In the genomic region with DNA sequence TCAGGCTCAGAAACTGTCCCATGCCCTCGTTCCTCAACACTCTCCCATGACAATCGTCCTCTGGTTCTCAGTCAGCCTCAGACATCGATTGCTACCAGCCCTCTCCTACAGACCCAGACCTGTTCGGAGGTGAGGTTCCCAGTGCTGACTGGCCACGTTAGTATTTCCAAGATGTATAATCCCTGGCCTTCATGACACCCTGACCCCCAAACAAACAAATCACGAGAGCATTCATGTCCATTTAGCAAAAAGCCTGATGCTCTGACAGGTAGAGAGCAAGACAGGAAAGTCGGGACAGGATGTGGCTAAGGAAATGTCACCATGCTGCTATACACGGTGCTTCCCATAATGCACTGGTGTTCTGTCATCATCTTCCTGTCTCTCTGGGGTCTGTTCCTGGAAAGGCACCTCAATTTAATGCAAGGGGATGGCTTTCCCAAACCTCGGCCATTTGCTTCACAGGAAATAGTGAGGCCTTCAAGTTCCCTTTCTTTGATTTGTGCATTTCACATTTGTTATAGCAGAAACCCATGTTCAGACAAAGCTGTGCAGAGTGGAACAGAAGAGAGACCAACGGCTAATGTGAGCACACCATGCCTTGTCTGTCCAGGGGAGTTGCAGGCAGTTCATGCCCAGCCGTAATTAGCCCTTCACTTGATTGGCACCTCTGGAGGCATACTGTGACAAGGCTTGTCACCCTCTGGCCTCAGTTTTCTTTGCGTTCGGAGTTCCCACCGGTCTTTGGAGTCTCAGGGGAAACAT, we compare ENCODE assay signal across 11 mouse cellular contexts. TPM values are rescaled to one million over a fixed set of nuclear protein-coding genes. Genes with fewer than 3 reads are reported as not detected.
A peak's percentile ranks its signal among the peaks of the same experiment; 100 is the strongest.
DNase-seq lines count a peak whose midpoint lies in the region; ATAC-seq and TF ChIP-seq lines count a peak whose summit lies in the region.
"Had no signal": no experiment of that assay in that cellular context is flagged by ENCODE, and none has a peak within 500 bp of the region (broad histone marks: within the 10 kb centered on the region; RNA-seq: fewer than 3 reads in every experiment).

No protein-coding gene starts in this region.

- no peak for DNase-seq in hindbrain, embryonic 10.5 days (ENCODE audit: low spot score)
- peak; percentile 20 for DNase-seq in hindbrain, postnatal 0 days (ENCODE audit: low spot score)
- no peak for DNase-seq in right cerebral cortex, adult 2 months (ENCODE audit: low spot score in 2 of 2)
- no peak for DNase-seq in testis, postnatal 14 days (ENCODE audit: low spot score)
- DNase-seq in urinary bladder, adult 18-20 months (ENCODE audit: low spot score in 2 of 2) = no peak

- no peaks in the 10 kb centered on the region for H3K9me3 ChIP-seq in hindbrain, embryonic 10.5 days
- H3K9me3 ChIP-seq in hindbrain, embryonic 16.5 days (ENCODE audit: control insufficient read depth, low read length) = no peaks in the 10 kb centered on the region
- no peaks in the 10 kb centered on the region for H3K9me3 ChIP-seq in hindbrain, postnatal 0 days (ENCODE audit: low read length)
- no peaks in the 10 kb centered on the region for H3K9me3 ChIP-seq in neural tube, embryonic 15.5 days (replicated peaks)
- H3K9me3 ChIP-seq: heart, embryonic 12.5 days had no signal

- H3K9ac ChIP-seq in hindbrain, embryonic 16.5 days (ENCODE audit: low read depth, low read length) = no peak overlapping the region
- H3K9ac ChIP-seq in hindbrain, postnatal 0 days (replicated peaks; ENCODE audit: low read length) = no peak overlapping the region
- no peak overlapping the region for H3K9ac ChIP-seq in neural tube, embryonic 15.5 days (replicated peaks)
- H3K9ac ChIP-seq: heart, embryonic 12.5 days had no signal

- TF ChIP-seq CTCF in hindbrain, postnatal 0 days (IDR thresholded peaks at IDR 0.05; ENCODE audit: low read depth) = no peak

- peaks cover 3% of the 10 kb centered on the region for H3K36me3 ChIP-seq in hindbrain, embryonic 10.5 days
- H3K36me3 ChIP-seq in hindbrain, embryonic 16.5 days (ENCODE audit: control insufficient read depth, insufficient read depth, low read length) = no peaks in the 10 kb centered on the region
- H3K36me3 ChIP-seq in hindbrain, postnatal 0 days (ENCODE audit: insufficient read depth, low read length) = no peaks in the 10 kb centered on the region
- H3K36me3 ChIP-seq in neural tube, embryonic 15.5 days = peaks cover 10% of the 10 kb centered on the region

- H3K4me2 ChIP-seq in hindbrain, embryonic 16.5 days (ENCODE audit: low read length) = no peak overlapping the region
- no peak overlapping the region for H3K4me2 ChIP-seq in hindbrain, postnatal 0 days (ENCODE audit: low read depth, low read length)
- no peak overlapping the region for H3K4me2 ChIP-seq in neural tube, embryonic 15.5 days
- H3K4me2 ChIP-seq: heart, embryonic 12.5 days; liver, embryonic 11.5 days had no signal

- no peak; the same call in 1 of the 2 replicates for ATAC-seq in hindbrain, embryonic 16.5 days
- peak; percentile 22 for ATAC-seq in common myeloid progenitor, adult 5-6 weeks (replicated peaks; ENCODE audit: low read depth, poor library complexity, severe bottlenecking)
- ATAC-seq in hindbrain, postnatal 0 days = no peak; the same call in 1 of the 2 replicates
- ATAC-seq in neural tube, embryonic 15.5 days (ENCODE audit: low FRiP score) = 0 out of 2 replicates have a peak, but pooled peaks have one; percentile 36

- peak overlapping the region; percentile 10; the same call in 1 of the 2 replicates for H3K27ac ChIP-seq in hindbrain, embryonic 10.5 days
- H3K27ac ChIP-seq in hindbrain, embryonic 16.5 days (ENCODE audit: low read depth, low read length) = no peak overlapping the region
- H3K27ac ChIP-seq in hindbrain, postnatal 0 days = no peak overlapping the region
- H3K27ac ChIP-seq in neural tube, embryonic 15.5 days (replicated peaks) = no peak overlapping the region

- no peak overlapping the region for H3K4me3 ChIP-seq in hindbrain, embryonic 10.5 days
- no peak overlapping the region for H3K4me3 ChIP-seq in hindbrain, embryonic 16.5 days (ENCODE audit: low read length)
- no peak overlapping the region for H3K4me3 ChIP-seq in hindbrain, postnatal 0 days (ENCODE audit: low read length)
- H3K4me3 ChIP-seq in neural tube, embryonic 15.5 days (replicated peaks) = no peak overlapping the region
- H3K4me3 ChIP-seq: heart, embryonic 12.5 days had no signal

- no peaks in the 10 kb centered on the region for H3K27me3 ChIP-seq in hindbrain, embryonic 10.5 days (ENCODE audit: insufficient read depth, poor library complexity, severe bottlenecking)
- no peaks in the 10 kb centered on the region for H3K27me3 ChIP-seq in hindbrain, embryonic 16.5 days (replicated peaks; ENCODE audit: control insufficient read depth, insufficient read depth, low read length)
- H3K27me3 ChIP-seq in hindbrain, postnatal 0 days (ENCODE audit: insufficient read depth, low read length) = no peaks in the 10 kb centered on the region
- H3K27me3 ChIP-seq in neural tube, embryonic 15.5 days (replicated peaks) = no peaks in the 10 kb centered on the region
- H3K27me3 ChIP-seq: heart, embryonic 12.5 days had no signal

- peaks cover 12% of the 10 kb centered on the region; the same call in 1 of the 2 replicates for H3K4me1 ChIP-seq in hindbrain, embryonic 10.5 days (replicated peaks)
- no peaks in the 10 kb centered on the region for H3K4me1 ChIP-seq in hindbrain, embryonic 16.5 days (ENCODE audit: control insufficient read depth, insufficient read depth, low read depth, low read length)
- H3K4me1 ChIP-seq in hindbrain, postnatal 0 days (ENCODE audit: insufficient read depth, low read length) = no peaks in the 10 kb centered on the region
- peaks cover 10% of the 10 kb centered on the region; the same call in 1 of the 2 replicates for H3K4me1 ChIP-seq in neural tube, embryonic 15.5 days

- 70% methylated on average over 14 of the region's 14 CpGs for WGBS in hindbrain, embryonic 10.5 days
- WGBS in hindbrain, embryonic 16.5 days = 56% methylated on average over 14 of the region's 14 CpGs
- WGBS in hindbrain, postnatal 0 days = 47% methylated on average over 14 of the region's 14 CpGs
- WGBS in neural tube, embryonic 15.5 days = 63% methylated on average over 14 of the region's 14 CpGs

RNA-seq across cellular contexts. Expression of gene Cmas, which starts 23.5 kb away (rescaled TPM):
- polyA plus RNA-seq in hindbrain, embryonic 10.5 days (2016; fragmentation: Nextera tagmentation; extraction: Ambion mirVana) = 78.5 and 97.0 TPM in 2 replicates
- polyA plus RNA-seq in hindbrain, embryonic 16.5 days (2015; fragmentation: Nextera tagmentation; extraction: Ambion mirVana) = 182 and 193 TPM in 2 replicates
- 82.6 and 83.3 TPM in 2 replicates for total RNA-seq in common myeloid progenitor, adult 5-6 weeks (2017)
- 59.1 and 70.7 TPM in 2 replicates for total RNA-seq in hindbrain, postnatal 0 days (2014; rRNA removed)
- 168 and 171 TPM in 2 replicates for polyA plus RNA-seq in hindbrain, postnatal 0 days (2015; fragmentation: Nextera tagmentation; extraction: Ambion mirVana)
- polyA plus RNA-seq in neural tube, embryonic 15.5 days (2015; fragmentation: Nextera tagmentation; extraction: Ambion mirVana) = 164 and 177 TPM in 2 replicates

RNA-seq across cellular contexts. Expression of gene Sult6b2, which starts 24.3 kb away (rescaled TPM):
- 0.07 and 0.11 TPM in 2 replicates for polyA plus RNA-seq in hindbrain, embryonic 10.5 days (2016; fragmentation: Nextera tagmentation; extraction: Ambion mirVana)
- 0.10 and 0.19 TPM in 2 replicates for polyA plus RNA-seq in hindbrain, embryonic 16.5 days (2015; fragmentation: Nextera tagmentation; extraction: Ambion mirVana)
- not detected in 2 replicates for total RNA-seq in common myeloid progenitor, adult 5-6 weeks (2017)
- total RNA-seq in hindbrain, postnatal 0 days (2014; rRNA removed) = not detected in 2 replicates
- polyA plus RNA-seq in hindbrain, postnatal 0 days (2015; fragmentation: Nextera tagmentation; extraction: Ambion mirVana) = 0.28 and 0.30 TPM in 2 replicates
- 0.08 and 0.12 TPM in 2 replicates for polyA plus RNA-seq in neural tube, embryonic 15.5 days (2015; fragmentation: Nextera tagmentation; extraction: Ambion mirVana)
- polyA plus RNA-seq: large intestine, adult 2 months had no signal

Comparison
In these comparisons a context has a peak if more than half of its experiments do, and no peak if none do; other contexts are left out.
1. ATAC-seq: peak in common myeloid progenitor, adult 5-6 weeks (single experiment) and neural tube, embryonic 15.5 days (single experiment); none in hindbrain, embryonic 16.5 days (single experiment) and hindbrain, postnatal 0 days (single experiment).